Mouse (Mus musculus) liver, postnatal 0 days (tissue): ENCODE results near the gene Slc9a2.

ENCODE experiments used
- CTCF ChIP-seq: sonication (generic); IDR thresholded peaks from 2 replicates; pipeline ENCODE4 v1.5.1; 2016; ENCODE audit warnings: antibody characterized with exemption, low read depth
- EP300 ChIP-seq: IDR thresholded peaks from 2 replicates; pipeline ENCODE4 v1.6.1; 2016; ENCODE audit warnings: antibody characterized with exemption, low read depth, mild to moderate bottlenecking

DNA sequence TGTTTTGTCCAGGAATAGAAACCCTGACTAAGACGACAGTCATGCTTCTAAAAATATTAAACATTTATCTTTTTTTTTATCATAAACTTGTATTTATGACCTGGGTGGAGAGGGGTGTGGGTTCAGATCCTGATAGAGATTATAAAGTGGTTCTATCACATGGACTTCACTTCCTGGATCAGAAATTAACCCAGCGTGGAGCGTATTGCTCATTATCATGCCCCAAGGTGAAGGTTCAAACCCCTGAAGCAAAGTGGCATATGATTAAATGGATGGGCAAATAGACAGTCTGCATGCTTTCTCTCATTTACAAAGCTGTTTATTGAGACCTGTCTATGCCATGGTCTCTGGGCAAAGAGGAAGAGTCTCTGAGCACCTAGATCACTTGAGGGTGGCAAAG, 96.4 kb downstream of the Slc9a2 start:
- TF ChIP-seq EP300 (no peak), CTCF (no peak)
